Mouse (Mus musculus) forebrain, embryonic 16.5 days (tissue): Measurements from ENCODE around the gene Mettl21a. TPM values are rescaled to one million over a fixed set of nuclear protein-coding genes. Genes with fewer than 3 reads are reported as not detected.

Experiments used
- ATAC-seq: fragments of 200-750 bp; cut with Nextera tagmentation; 2 replicates; pipeline ENCODE4 v1.8.0; 2017; ENCODE audit warnings: mild to moderate bottlenecking, moderate library complexity
- H3K27ac ChIP-seq: fragments of 300-500 bp; sonication (generic); 2 replicates; pipeline ENCODE4 v1.5.1; 2014; ENCODE audit warnings: low read length, control low read depth
- H3K27me3 ChIP-seq: fragments of 300-500 bp; sonication (generic); replicated peaks from 2 replicates; pipeline ENCODE4 v1.6.1; 2014; ENCODE audit warnings: low read length; ENCODE audit not compliant: control insufficient read depth, insufficient read depth
- H3K36me3 ChIP-seq: fragments of 300-500 bp; sonication (generic); 2 replicates; pipeline ENCODE4 v1.6.1; 2014; ENCODE audit not compliant: control insufficient read depth, insufficient read depth
- H3K4me1 ChIP-seq: fragments of 300-500 bp; sonication (generic); replicated peaks from 2 replicates; pipeline ENCODE4 v1.6.1; 2014; ENCODE audit warnings: low read length; ENCODE audit not compliant: control insufficient read depth, insufficient read depth
- H3K4me2 ChIP-seq: fragments of 300-500 bp; sonication (generic); 2 replicates; pipeline ENCODE4 v1.6.1; 2014; ENCODE audit warnings: mild to moderate bottlenecking, low read length, control low read depth
- H3K4me3 ChIP-seq: fragments of 300-500 bp; sonication (generic); replicated peaks from 2 replicates; pipeline ENCODE4 v1.5.1; 2014; ENCODE audit warnings: mild to moderate bottlenecking, low read length, control low read depth
- H3K9ac ChIP-seq: fragments of 300-500 bp; sonication (generic); replicated peaks from 2 replicates; pipeline ENCODE4 v1.6.1; 2014; ENCODE audit warnings: low read depth, low read length, control low read depth
- H3K9me3 ChIP-seq: fragments of 300-500 bp; sonication (generic); 2 replicates; pipeline ENCODE4 v1.6.1; 2016; ENCODE audit warnings: low read length; ENCODE audit not compliant: control insufficient read depth
- WGBS: fragments of 180-500 bp; shearing (Covaris S2); extraction: QIAGEN DNeasy Blood & Tissue Kit; methylation state at CpG from one replicate; pipeline ENCODE4 v1.1.7; 2014; 5-methylcytosine and 5-hydroxymethylcytosine counted together
- polyA plus RNA-seq: library from polyadenylated mRNA; unstranded; fragments of >200 nt; fragmentation: Nextera tagmentation; extraction: Ambion mirVana; gene quantifications from 2 replicates; pipeline ENCODE4 v1.2.1, GENCODE M21; 2015

Mettl21a gene
- polyA plus RNA-seq, 1 experiment from 2014 or later, result 21.2 TPM

GRCm38 (mm10) chr1:64639279-64639678, 22.2 kb upstream of the Mettl21a start:
- Histone ChIP-seq H3K36me3 (no peaks in the 10 kb centered on the region), H3K9ac (no peak overlapping the region), H3K4me3 (no peak overlapping the region), H3K27ac (no peak overlapping the region), H3K27me3 (no peaks in the 10 kb centered on the region), H3K4me1 (peaks cover 6% of the 10 kb centered on the region; the same call in 1 of the 2 replicates), H3K9me3 (no peaks in the 10 kb centered on the region), H3K4me2 (no peak overlapping the region)
- WGBS, result 94% methylated on average over 6 of the region's 6 CpGs
- no peak for ATAC-seq

GRCm38 (mm10) chr1:64635624-64636023, 18.6 kb upstream of the Mettl21a start:
- Histone ChIP-seq H3K4me3 (no peak overlapping the region), H3K36me3 (no peaks in the 10 kb centered on the region), H3K4me1 (peaks cover 6% of the 10 kb centered on the region; the same call in 1 of the 2 replicates), H3K9ac (no peak overlapping the region), H3K4me2 (no peak overlapping the region), H3K27ac (no peak overlapping the region), H3K27me3 (no peaks in the 10 kb centered on the region), H3K9me3 (no peaks in the 10 kb centered on the region)
- WGBS, result 75% methylated on average over 2 of the region's 2 CpGs
- no peak for ATAC-seq

- H3K4me3 ChIP-seq, result no peak overlapping the region
- no peaks in the 10 kb centered on the region for H3K36me3 ChIP-seq
- no peaks in the 10 kb centered on the region for H3K9me3 ChIP-seq
- H3K9ac ChIP-seq, result no peak overlapping the region
- no peak for ATAC-seq
- H3K27me3 ChIP-seq, result no peaks in the 10 kb centered on the region
- no peak overlapping the region for H3K27ac ChIP-seq
- no peak overlapping the region for H3K4me2 ChIP-seq
- WGBS, result 75% methylated on average over 3 of the region's 3 CpGs
- peaks cover 3% of the 10 kb centered on the region; the same call in 1 of the 2 replicates for H3K4me1 ChIP-seq
These were observed 16.2 kb upstream of the Mettl21a start for GRCm38 (mm10) chr1:64633237-64633636.

GRCm38 (mm10) chr1:64631526-64631925, 14.5 kb upstream of the Mettl21a start:
- WGBS, result 53% methylated on average over 5 of the region's 5 CpGs
- H3K4me2 ChIP-seq, result no peak overlapping the region
- H3K4me3 ChIP-seq, result no peak overlapping the region
- ATAC-seq, result 0 out of 2 replicates have a peak, but pooled peaks have one; percentile 52
- H3K9me3 ChIP-seq, result no peaks in the 10 kb centered on the region
- peaks cover 3% of the 10 kb centered on the region; the same call in 1 of the 2 replicates for H3K4me1 ChIP-seq
- H3K27ac ChIP-seq, result no peak overlapping the region
- no peak overlapping the region for H3K9ac ChIP-seq
- H3K36me3 ChIP-seq, result no peaks in the 10 kb centered on the region
- no peaks in the 10 kb centered on the region for H3K27me3 ChIP-seq

GRCm38 (mm10) chr1:64625214-64625613, 8.2 kb upstream of the Mettl21a start:
- Histone ChIP-seq H3K4me2 (no peak overlapping the region), H3K36me3 (no peaks in the 10 kb centered on the region), H3K27me3 (no peaks in the 10 kb centered on the region), H3K9me3 (no peaks in the 10 kb centered on the region), H3K4me3 (no peak overlapping the region), H3K27ac (no peak overlapping the region), H3K9ac (no peak overlapping the region), H3K4me1 (no peaks in the 10 kb centered on the region)
- no peak for ATAC-seq

GRCm38 (mm10) chr1:64623558-64624435, 6.8 kb upstream of the Mettl21a start:
- WGBS, result 69% methylated on average over 12 of the region's 12 CpGs
- no peak for ATAC-seq
- Histone ChIP-seq H3K27ac (no peak overlapping the region), H3K36me3 (no peaks in the 10 kb centered on the region), H3K4me2 (no peak overlapping the region), H3K4me1 (no peaks in the 10 kb centered on the region; the same call in 1 of the 2 replicates), H3K9ac (no peak overlapping the region), H3K27me3 (no peaks in the 10 kb centered on the region), H3K4me3 (no peak overlapping the region), H3K9me3 (no peaks in the 10 kb centered on the region)

GRCm38 (mm10) chr1:64621116-64621515, 4.1 kb upstream of the Mettl21a start:
- Histone ChIP-seq H3K4me3 (no peak overlapping the region), H3K27ac (no peak overlapping the region), H3K27me3 (no peaks in the 10 kb centered on the region), H3K36me3 (no peaks in the 10 kb centered on the region), H3K9me3 (no peaks in the 10 kb centered on the region), H3K4me2 (no peak overlapping the region), H3K9ac (no peak overlapping the region), H3K4me1 (peaks cover 11% of the 10 kb centered on the region)
- no peak for ATAC-seq
- 85% methylated on average over 5 of the region's 5 CpGs for WGBS

- ATAC-seq, result no peak
- Histone ChIP-seq H3K9me3 (no peaks in the 10 kb centered on the region), H3K36me3 (0 out of 2 replicates have a peak, but pooled peaks cover 2% of the 10 kb centered on the region), H3K4me3 (peak overlapping the region; percentile 92), H3K4me1 (peaks cover 20% of the 10 kb centered on the region), H3K4me2 (peak overlapping the region; percentile 65), H3K27me3 (no peaks in the 10 kb centered on the region), H3K27ac (peak overlapping the region; percentile 98; the same call in 1 of the 2 replicates), H3K9ac (peak overlapping the region; percentile 99)
- WGBS, result 50% methylated on average over 3 of the region's 3 CpGs
These were observed 1.2 kb upstream of the Mettl21a start for GRCm38 (mm10) chr1:64618226-64618625.

- peak; percentile 82 for ATAC-seq
- peak overlapping the region; percentile 99 for H3K9ac ChIP-seq
These were observed 608 bp upstream of the Mettl21a start for GRCm38 (mm10) chr1:64617715-64617984.

More at GRCm38 (mm10) chr1:64617715-64617984, 608 bp upstream of the Mettl21a start:
- under 1% methylated on average over 15 of the region's 15 CpGs for WGBS
- Histone ChIP-seq H3K4me3 (peak overlapping the region; percentile 92), H3K27me3 (no peaks in the 10 kb centered on the region), H3K4me1 (peaks cover 20% of the 10 kb centered on the region), H3K9me3 (no peaks in the 10 kb centered on the region), H3K27ac (peak overlapping the region; percentile 98), H3K36me3 (0 out of 2 replicates have a peak, but pooled peaks cover 2% of the 10 kb centered on the region), H3K4me2 (peak overlapping the region; percentile 65)
